Mouse (Mus musculus) limb, embryonic 13.5 days (tissue): ENCODE results near the gene Rtp3. TPM values are rescaled to one million over a fixed set of nuclear protein-coding genes. Genes with fewer than 3 reads are reported as not detected.

Experiments
- ATAC-seq: fragments of 200-750 bp; cut with Nextera tagmentation; 2 replicates; pipeline ENCODE4 v1.8.0; 2017; ENCODE audit warnings: low read depth, moderate number of reproducible peaks, moderate TSS enrichment; ENCODE audit not compliant: low FRiP score
- H3K27ac ChIP-seq: fragments of 300-500 bp; sonication (generic); 2 replicates; pipeline ENCODE4 v1.5.1; 2015; ENCODE audit warnings: inconsistent platforms, mild to moderate bottlenecking, moderate library complexity
- H3K27me3 ChIP-seq: fragments of 300-500 bp; sonication (generic); 2 replicates; pipeline ENCODE4 v1.6.1; 2015; ENCODE audit warnings: mild to moderate bottlenecking, inconsistent platforms
- H3K36me3 ChIP-seq: fragments of 300-500 bp; sonication (generic); 2 replicates; pipeline ENCODE4 v1.6.1; 2015; ENCODE audit warnings: inconsistent platforms, mild to moderate bottlenecking, moderate library complexity
- H3K4me1 ChIP-seq: fragments of 300-500 bp; sonication (generic); 2 replicates; pipeline ENCODE4 v1.6.1; 2015; ENCODE audit warnings: inconsistent platforms
- H3K4me2 ChIP-seq: fragments of 300-500 bp; sonication (generic); replicated peaks from 2 replicates; pipeline ENCODE4 v1.6.1; 2015; ENCODE audit warnings: inconsistent platforms, mild to moderate bottlenecking, moderate library complexity
- H3K4me3 ChIP-seq: fragments of 300-500 bp; sonication (generic); 2 replicates; pipeline ENCODE4 v1.5.1; 2015; ENCODE audit warnings: moderate library complexity, mild to moderate bottlenecking, inconsistent platforms
- H3K9ac ChIP-seq: fragments of 300-500 bp; sonication (generic); 2 replicates; pipeline ENCODE4 v1.6.1; 2015; ENCODE audit warnings: mild to moderate bottlenecking, inconsistent platforms
- H3K9me3 ChIP-seq: fragments of 300-500 bp; sonication (generic); 2 replicates; pipeline ENCODE4 v1.6.1; 2016; ENCODE audit warnings: inconsistent platforms
- WGBS: fragments of 180-500 bp; shearing (Covaris S2); methylation state at CpG from one replicate; pipeline ENCODE4 v1.1.7; 2015; 5-methylcytosine and 5-hydroxymethylcytosine counted together
- polyA plus RNA-seq: library from polyadenylated mRNA; unstranded; fragments of >200 nt; fragmentation: Nextera tagmentation; extraction: Ambion mirVana; gene quantifications from 2 replicates; pipeline ENCODE4 v1.2.1, GENCODE M21; 2015

Rtp3 gene
- polyA plus RNA-seq, 1 experiment from 2014 or later, result not detected

- Histone ChIP-seq H3K4me2 (no peak overlapping the region), H3K27ac (no peak overlapping the region), H3K36me3 (no peaks in the 10 kb centered on the region), H3K9ac (no peak overlapping the region), H3K4me3 (no peak overlapping the region), H3K4me1 (no peaks in the 10 kb centered on the region), H3K27me3 (no peaks in the 10 kb centered on the region), H3K9me3 (no peaks in the 10 kb centered on the region)
- no peak for ATAC-seq
- 85% methylated on average over 2 of the region's 2 CpGs for WGBS
Observed at GRCm38 (mm10) chr9:110999056-110999455, 8.7 kb upstream of the Rtp3 start.

DNA sequence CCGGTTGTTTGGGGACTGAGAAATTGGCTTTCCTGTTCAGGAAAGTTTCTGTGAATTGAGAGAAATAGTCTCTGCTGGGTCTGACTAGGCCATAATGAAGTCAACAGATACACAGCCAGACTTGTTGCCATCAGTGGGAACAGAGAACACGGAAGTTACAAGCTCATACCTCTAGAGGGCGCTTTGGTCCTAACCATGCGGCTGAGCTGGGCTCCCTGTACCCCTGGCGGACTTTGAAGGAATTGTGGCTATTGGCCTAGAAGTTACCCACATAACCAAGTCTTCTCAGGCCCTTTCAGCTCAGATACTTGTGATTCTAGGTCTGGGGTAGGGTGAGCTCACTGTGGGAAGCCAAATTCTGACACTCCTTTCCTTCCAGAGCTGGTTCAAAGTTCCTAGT, 6.9 kb upstream of the Rtp3 start:
- Histone ChIP-seq H3K27me3 (no peaks in the 10 kb centered on the region), H3K4me1 (no peaks in the 10 kb centered on the region), H3K4me2 (no peak overlapping the region), H3K27ac (no peak overlapping the region), H3K9me3 (no peaks in the 10 kb centered on the region), H3K9ac (no peak overlapping the region), H3K36me3 (no peaks in the 10 kb centered on the region), H3K4me3 (no peak overlapping the region)
- 4% methylated on average over 5 of the region's 5 CpGs for WGBS
- ATAC-seq, result no peak; the same call in 1 of the 2 replicates

DNA sequence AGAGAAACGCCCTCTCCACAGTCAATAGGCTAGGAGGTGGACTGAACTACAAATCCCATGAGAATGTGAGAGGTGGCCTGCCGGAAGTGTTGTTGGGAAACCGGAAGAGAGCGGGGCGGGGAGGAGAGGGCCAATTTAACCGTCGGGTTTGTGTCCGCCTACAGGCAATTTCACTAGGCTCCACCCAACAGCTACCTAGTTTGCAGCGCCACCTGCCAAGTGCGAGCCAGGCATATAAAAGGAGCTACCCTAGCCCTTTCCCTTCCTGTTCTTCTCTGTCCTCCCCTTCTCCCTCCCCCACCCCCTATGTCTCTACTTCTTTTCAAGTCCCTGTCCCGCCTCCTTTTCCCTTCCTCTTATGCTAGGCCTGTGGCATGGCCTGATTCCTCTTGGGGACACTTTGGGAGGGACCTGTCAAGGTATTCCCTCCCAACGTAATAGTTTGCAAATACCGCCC, 4.4 kb upstream of the Rtp3 start:
- Histone ChIP-seq H3K9ac (no peak overlapping the region), H3K4me1 (no peaks in the 10 kb centered on the region), H3K4me2 (peak overlapping the region; percentile 55), H3K4me3 (peak overlapping the region; percentile 43), H3K9me3 (no peaks in the 10 kb centered on the region), H3K27ac (no peak overlapping the region), H3K36me3 (no peaks in the 10 kb centered on the region), H3K27me3 (no peaks in the 10 kb centered on the region)
- WGBS, result 8% methylated on average over 13 of the region's 13 CpGs
- peak; percentile 86 for ATAC-seq

- no peak for ATAC-seq
- Histone ChIP-seq H3K27me3 (no peaks in the 10 kb centered on the region), H3K4me3 (no peak overlapping the region), H3K9me3 (no peaks in the 10 kb centered on the region), H3K4me2 (no peak overlapping the region), H3K4me1 (no peaks in the 10 kb centered on the region), H3K36me3 (no peaks in the 10 kb centered on the region), H3K9ac (no peak overlapping the region), H3K27ac (no peak overlapping the region)
- WGBS, result 54% methylated on average over 3 of the region's 3 CpGs
Observed at GRCm38 (mm10) chr9:110993281-110993709, 2.9 kb upstream of the Rtp3 start.

DNA sequence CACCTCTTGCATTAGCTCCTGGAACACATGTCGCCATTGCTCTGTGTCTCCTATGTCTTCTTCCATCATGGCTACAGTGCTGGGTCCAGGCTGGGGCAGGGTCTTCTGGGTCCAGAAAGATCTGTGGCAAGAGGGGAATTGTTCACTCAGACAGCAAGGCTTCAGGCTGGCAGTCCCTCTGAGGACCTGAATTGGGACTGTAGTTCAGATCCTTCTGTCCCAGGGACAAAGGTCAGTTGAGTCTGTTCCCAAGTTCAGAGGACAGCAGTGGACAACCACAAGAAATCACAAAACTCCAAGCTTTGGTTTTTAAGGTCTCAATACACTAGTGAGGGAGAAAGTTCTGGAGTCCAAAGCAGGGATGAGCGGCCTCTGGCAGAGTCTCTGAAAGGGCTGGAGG, 840 bp downstream of the Rtp3 start:
- Histone ChIP-seq H3K4me2 (no peak overlapping the region), H3K27me3 (no peaks in the 10 kb centered on the region), H3K9me3 (no peaks in the 10 kb centered on the region), H3K4me3 (no peak overlapping the region), H3K9ac (no peak overlapping the region), H3K36me3 (no peaks in the 10 kb centered on the region), H3K27ac (no peak overlapping the region), H3K4me1 (no peaks in the 10 kb centered on the region)
- no peak for ATAC-seq
- 96% methylated on average over 2 of the region's 2 CpGs for WGBS

- no peak overlapping the region for H3K27ac ChIP-seq
- no peaks in the 10 kb centered on the region for H3K36me3 ChIP-seq
- ATAC-seq, result no peak
- no peaks in the 10 kb centered on the region for H3K27me3 ChIP-seq
- H3K9ac ChIP-seq, result no peak overlapping the region
- H3K4me2 ChIP-seq, result no peak overlapping the region
- H3K4me1 ChIP-seq, result no peaks in the 10 kb centered on the region
- H3K4me3 ChIP-seq, result no peak overlapping the region
- no peaks in the 10 kb centered on the region for H3K9me3 ChIP-seq
- WGBS, result 61% methylated on average over 4 of the region's 4 CpGs
Observed at GRCm38 (mm10) chr9:110989141-110989540, 1.2 kb downstream of the Rtp3 start.

DNA sequence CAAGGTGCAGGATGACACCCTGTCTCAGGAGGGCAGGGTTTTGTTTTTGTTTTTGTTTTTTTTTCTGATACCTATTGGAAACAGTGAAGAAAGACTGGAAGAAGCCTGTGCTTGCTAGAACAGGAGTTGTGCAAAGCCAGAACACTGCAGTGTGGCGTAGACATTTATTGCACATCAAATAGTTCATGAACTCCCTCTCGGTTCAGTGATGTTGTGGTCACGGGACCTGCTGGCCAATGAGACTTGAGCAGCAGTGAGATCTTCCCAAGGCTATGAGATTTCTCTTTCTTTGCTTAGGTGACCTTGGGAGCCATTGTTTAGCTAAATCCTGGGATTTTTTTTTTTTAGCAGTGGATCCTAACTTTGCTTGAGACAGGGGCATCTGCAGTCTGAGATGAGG, 2.3 kb downstream of the Rtp3 start:
- H3K36me3 ChIP-seq, result no peaks in the 10 kb centered on the region
- H3K4me1 ChIP-seq, result no peaks in the 10 kb centered on the region
- no peaks in the 10 kb centered on the region for H3K9me3 ChIP-seq
- ATAC-seq, result no peak
- no peaks in the 10 kb centered on the region for H3K27me3 ChIP-seq
- no peak overlapping the region for H3K4me2 ChIP-seq
- no peak overlapping the region for H3K4me3 ChIP-seq
- 59% methylated on average over 3 of the region's 3 CpGs for WGBS
- H3K27ac ChIP-seq, result no peak overlapping the region
- H3K9ac ChIP-seq, result no peak overlapping the region

DNA sequence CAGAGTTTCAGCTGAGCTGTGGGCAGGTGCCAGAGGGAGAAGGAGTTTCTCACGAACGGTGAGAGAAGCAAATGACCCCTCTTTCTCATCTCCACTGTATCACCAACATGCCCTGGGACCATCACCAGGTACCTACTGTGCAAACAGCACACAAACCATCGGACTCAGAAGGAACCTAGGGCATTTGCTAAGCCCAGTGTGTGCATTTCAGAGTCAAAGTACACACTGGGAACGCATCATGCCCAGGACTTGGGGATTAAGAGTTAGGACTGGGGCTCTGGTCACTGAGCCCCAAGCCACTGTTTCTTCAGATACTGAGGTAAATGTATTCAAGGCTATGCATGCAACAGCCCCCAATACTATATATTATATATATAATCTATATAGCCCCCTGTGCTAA, 3.1 kb downstream of the Rtp3 start:
- Histone ChIP-seq H3K4me1 (no peaks in the 10 kb centered on the region), H3K27ac (no peak overlapping the region), H3K36me3 (no peaks in the 10 kb centered on the region), H3K27me3 (no peaks in the 10 kb centered on the region), H3K9me3 (no peaks in the 10 kb centered on the region), H3K4me2 (no peak overlapping the region), H3K4me3 (no peak overlapping the region), H3K9ac (no peak overlapping the region)
- 76% methylated on average over 4 of the region's 4 CpGs for WGBS
- no peak for ATAC-seq

DNA sequence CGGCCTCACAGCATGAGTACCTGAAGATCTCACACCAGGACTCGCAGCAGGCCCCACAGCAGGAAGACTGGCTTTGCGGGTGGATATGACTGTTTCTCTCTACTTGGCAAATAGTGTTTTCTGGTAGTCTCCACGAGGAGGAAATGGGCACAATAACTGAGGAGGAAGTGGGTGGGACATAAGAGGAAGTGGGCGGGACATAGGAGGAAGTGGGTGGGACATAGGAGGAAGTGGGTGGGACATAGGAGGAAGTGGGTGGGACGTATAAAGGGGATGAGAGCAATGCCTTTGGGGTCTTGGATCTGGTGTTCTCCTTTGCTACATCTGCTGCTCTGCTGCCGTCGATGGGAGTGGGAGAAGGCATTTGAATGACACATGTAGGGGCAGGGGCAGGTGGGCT, 4.4 kb downstream of the Rtp3 start:
- ATAC-seq, result no peak
- no peaks in the 10 kb centered on the region for H3K4me1 ChIP-seq
- H3K4me3 ChIP-seq, result no peak overlapping the region
- H3K9me3 ChIP-seq, result no peaks in the 10 kb centered on the region
- H3K4me2 ChIP-seq, result no peak overlapping the region
- H3K27ac ChIP-seq, result no peak overlapping the region
- 84% methylated on average over 8 of the region's 8 CpGs for WGBS
- no peaks in the 10 kb centered on the region for H3K27me3 ChIP-seq
- no peaks in the 10 kb centered on the region for H3K36me3 ChIP-seq
- no peak overlapping the region for H3K9ac ChIP-seq

- 95% methylated on average over 5 of the region's 5 CpGs for WGBS
- no peak for ATAC-seq
- no peaks in the 10 kb centered on the region for H3K4me1 ChIP-seq
Observed at GRCm38 (mm10) chr9:110985541-110985940, 4.8 kb downstream of the Rtp3 start.

DNA sequence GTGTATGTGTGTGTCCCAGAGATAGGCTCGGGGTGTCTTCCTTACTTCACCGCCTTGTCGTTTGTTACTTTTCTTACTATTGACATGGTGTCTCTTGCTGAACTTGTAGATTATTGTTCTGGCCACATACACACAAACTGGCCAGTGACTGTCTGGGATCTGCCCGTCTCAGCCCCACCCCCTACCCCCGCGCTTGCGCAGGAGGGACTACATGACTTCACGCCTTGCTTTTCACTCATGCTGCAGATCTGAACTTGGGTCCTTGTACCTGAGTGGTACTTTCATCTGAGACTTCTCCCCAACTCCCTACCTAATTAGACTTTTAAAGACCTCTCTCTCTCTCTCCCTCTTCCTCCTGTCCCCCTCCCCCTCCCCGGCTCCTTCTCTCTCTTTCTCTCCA, 6.3 kb downstream of the Rtp3 start:
- no peak overlapping the region for H3K4me3 ChIP-seq
- no peak overlapping the region for H3K9ac ChIP-seq
- H3K9me3 ChIP-seq, result no peaks in the 10 kb centered on the region
- no peak overlapping the region for H3K4me2 ChIP-seq
- WGBS, result 89% methylated on average over 9 of the region's 9 CpGs
- no peaks in the 10 kb centered on the region for H3K27me3 ChIP-seq
- no peaks in the 10 kb centered on the region for H3K4me1 ChIP-seq
- ATAC-seq, result no peak
- H3K36me3 ChIP-seq, result no peaks in the 10 kb centered on the region
- H3K27ac ChIP-seq, result no peak overlapping the region

More at GRCm38 (mm10) chr9:110985541-110985940, 4.8 kb downstream of the Rtp3 start:
- no peak overlapping the region for H3K4me3 ChIP-seq
- H3K27me3 ChIP-seq, result no peaks in the 10 kb centered on the region
- no peak overlapping the region for H3K9ac ChIP-seq
- no peak overlapping the region for H3K27ac ChIP-seq
- no peaks in the 10 kb centered on the region for H3K9me3 ChIP-seq
- no peak overlapping the region for H3K4me2 ChIP-seq
- H3K36me3 ChIP-seq, result no peaks in the 10 kb centered on the region

GRCm38 (mm10) chr9:110982351-110982750, 8.0 kb downstream of the Rtp3 start:
- Histone ChIP-seq H3K4me2 (no peak overlapping the region), H3K27ac (no peak overlapping the region), H3K4me3 (no peak overlapping the region), H3K27me3 (no peaks in the 10 kb centered on the region), H3K4me1 (no peaks in the 10 kb centered on the region), H3K9me3 (no peaks in the 10 kb centered on the region), H3K9ac (no peak overlapping the region), H3K36me3 (no peaks in the 10 kb centered on the region)
- no peak for ATAC-seq
- WGBS, result 69% methylated on average over 4 of the region's 4 CpGs

DNA sequence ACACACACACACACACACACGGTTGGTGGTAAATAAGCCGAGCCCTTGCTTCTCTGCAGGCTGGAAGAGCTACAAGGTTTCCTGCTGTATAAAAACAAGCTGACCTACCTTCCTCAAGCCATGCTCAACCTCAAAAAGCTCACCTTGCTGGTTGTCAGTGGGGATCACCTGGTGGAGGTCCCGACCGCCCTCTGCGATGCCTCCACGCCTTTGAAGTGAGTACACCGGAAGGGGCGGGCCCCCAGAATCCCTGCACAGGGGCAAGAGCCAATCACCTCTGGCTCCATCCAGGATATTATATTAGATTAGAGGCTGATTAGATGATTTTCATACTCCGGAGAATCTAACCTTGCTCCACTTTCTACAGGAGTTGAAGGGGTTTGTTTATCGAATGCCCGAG, 11.0 kb downstream of the Rtp3 start:
- no peak overlapping the region for H3K9ac ChIP-seq
- H3K4me3 ChIP-seq, result no peak overlapping the region
- no peak overlapping the region for H3K4me2 ChIP-seq
- ATAC-seq, result no peak
- 95% methylated on average over 11 of the region's 11 CpGs for WGBS
- no peaks in the 10 kb centered on the region for H3K36me3 ChIP-seq
- no peaks in the 10 kb centered on the region for H3K9me3 ChIP-seq
- H3K27me3 ChIP-seq, result no peaks in the 10 kb centered on the region
- no peaks in the 10 kb centered on the region for H3K4me1 ChIP-seq
- no peak overlapping the region for H3K27ac ChIP-seq
